ENCODE assay signal across 8 mouse cellular contexts in the genomic region with DNA sequence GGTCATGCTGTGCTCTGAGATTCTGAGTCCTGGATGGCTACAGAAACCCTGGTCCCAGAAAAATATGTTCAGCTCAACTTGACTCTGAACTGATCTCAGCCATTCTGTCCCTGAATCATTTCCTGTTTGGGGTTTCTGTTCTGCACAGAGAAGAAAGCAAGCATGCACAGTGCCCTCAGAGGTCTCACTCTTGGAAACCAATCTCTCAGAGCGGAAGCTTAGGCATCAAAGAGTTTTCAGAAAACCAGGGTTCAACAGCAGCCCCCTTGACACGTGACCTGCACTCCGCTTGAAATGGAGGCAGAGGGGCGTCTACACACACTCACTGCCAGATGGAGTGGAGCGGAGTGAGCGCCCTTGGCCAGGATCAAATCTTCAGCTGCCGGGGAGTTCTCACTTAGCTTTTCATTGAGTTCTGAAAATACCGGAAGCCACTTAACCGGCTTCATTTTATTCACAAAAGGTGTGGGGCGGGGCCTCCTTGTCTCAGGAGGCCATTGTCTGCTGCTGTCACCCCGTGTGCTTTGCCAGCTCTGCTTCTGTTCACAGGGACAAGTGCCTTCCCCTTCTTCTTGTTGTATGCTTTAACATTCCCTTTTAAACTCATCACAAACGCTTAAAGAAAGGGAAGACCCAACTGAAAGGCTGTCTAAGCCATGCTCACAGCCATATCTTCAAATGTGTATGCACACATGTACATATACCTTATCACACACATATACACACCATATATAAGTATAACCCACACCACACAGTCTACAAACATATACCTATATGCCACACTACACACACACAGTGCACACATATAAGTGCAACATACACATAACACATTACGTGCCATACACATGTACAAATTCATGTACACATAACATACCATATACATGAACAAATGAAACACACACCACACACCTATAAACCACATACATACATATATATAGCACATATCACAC. TPM values are rescaled to one million over a fixed set of nuclear protein-coding genes. Genes with fewer than 3 reads are reported as not detected.
DNase-seq lines count a peak whose midpoint lies in the region; ATAC-seq and TF ChIP-seq lines count a peak whose summit lies in the region.

No protein-coding gene starts in this region.

- TF ChIP-seq POLR2A in ES-Bruce4 (IDR thresholded peaks at IDR 0.05; ENCODE audit: insufficient read depth, low read length): no peak

- H3K4me1 ChIP-seq in ES-Bruce4 (ENCODE audit: control insufficient read depth, insufficient read depth, low read length): peaks cover 4% of the 10 kb centered on the region
- H3K4me1 ChIP-seq in liver, embryonic 12.5 days: peaks cover 33% of the 10 kb centered on the region

- WGBS in liver, embryonic 12.5 days (ENCODE audit: insufficient replicate concordance): 43% methylated on average over 13 of the region's 13 CpGs

- no peak overlapping the region for H3K9ac ChIP-seq in ES-Bruce4 (ENCODE audit: low read depth, poor library complexity, severe bottlenecking)
- H3K9ac ChIP-seq in liver, embryonic 12.5 days: no peak overlapping the region

- H3K27me3 ChIP-seq in ES-Bruce4 (ENCODE audit: control insufficient read depth, insufficient read depth, low read length, poor library complexity, severe bottlenecking): no peaks in the 10 kb centered on the region
- no peaks in the 10 kb centered on the region for H3K27me3 ChIP-seq in liver, embryonic 12.5 days (replicated peaks)

- peak; percentile 67 to 77 for ATAC-seq in hematopoietic stem cell, adult 5-6 weeks (replicated peaks in 1 of 2; ENCODE audit: insufficient read depth in 1 of 2, low FRiP score in 2 of 2, low TSS enrichment in 1 of 2, low read depth in 1 of 2, poor library complexity in 2 of 2, severe bottlenecking in 2 of 2)
- peak; percentile 40; the same call in 1 of the 2 replicates for ATAC-seq in liver, embryonic 12.5 days
- ATAC-seq in neutrophil, adult 5-6 weeks (ENCODE audit: extremely low read depth, insufficient number of reproducible peaks, low FRiP score, poor library complexity, severe bottlenecking): peak; percentile 63

- H3K4me2 ChIP-seq in liver, embryonic 12.5 days: peak overlapping the region; percentile 44

- peak overlapping the region; percentile 69 for H3K27ac ChIP-seq in ES-Bruce4 (ENCODE audit: insufficient read depth, low read length)
- peak overlapping the region; percentile 45; the same call in 1 of the 2 replicates for H3K27ac ChIP-seq in liver, embryonic 12.5 days

- H3K4me3 ChIP-seq in ES-Bruce4 (ENCODE audit: low read depth, low read length): peak overlapping the region; percentile 16; the same call in 1 of the 2 replicates
- 0 out of 2 replicates have a peak overlapping the region, but pooled peaks have one; percentile 21 for H3K4me3 ChIP-seq in liver, embryonic 12.5 days

- TF ChIP-seq CTCF in ES-Bruce4 (IDR thresholded peaks at IDR 0.05; ENCODE audit: low read depth, low read length): no peak

- peak; percentile 59 for DNase-seq in embryo, embryonic 10.5 days (ENCODE audit: low spot score)
- no peak for DNase-seq in urinary bladder, postnatal 10 days (ENCODE audit: low spot score)
- no peak for DNase-seq in layer of hippocampus, adult 18-20 months (ENCODE audit: low spot score in 2 of 2)
- DNase-seq in testis, postnatal 14 days (ENCODE audit: low spot score): no peak

- H3K9me3 ChIP-seq in ES-Bruce4 (replicated peaks; ENCODE audit: control insufficient read depth, insufficient read depth, low read length, poor library complexity, severe bottlenecking): no peaks in the 10 kb centered on the region
- H3K9me3 ChIP-seq in liver, embryonic 12.5 days (replicated peaks): no peaks in the 10 kb centered on the region

- no peaks in the 10 kb centered on the region for H3K36me3 ChIP-seq in ES-Bruce4 (ENCODE audit: control insufficient read depth, insufficient read depth, low read length, poor library complexity, severe bottlenecking)
- H3K36me3 ChIP-seq in liver, embryonic 12.5 days: no peaks in the 10 kb centered on the region

- TF ChIP-seq EP300 in ES-Bruce4 (IDR thresholded peaks at IDR 0.05; ENCODE audit: insufficient read depth, low read depth, low read length): peak; percentile 79

RNA-seq across cellular contexts. Expression of a gene that starts 36.2 kb away (rescaled TPM):
- 138 and 142 TPM in 2 replicates for polyA plus RNA-seq in ES-Bruce4 (2011; ENCODE audit: insufficient read depth, insufficient read length, low read depth, missing spikeins)
- total RNA-seq in hematopoietic stem cell, adult 5-6 weeks (2017): 126 and 133 TPM in 2 replicates
- 49.6 and 51.0 TPM in 2 replicates for polyA plus RNA-seq in liver, embryonic 12.5 days (2016; fragmentation: Nextera tagmentation; extraction: Ambion mirVana)
- 382 and 409 TPM in 2 replicates for total RNA-seq in neutrophil, adult 5-6 weeks (2017)
- 100 to 1,000 TPM; 128 to 136 TPM for total RNA-seq in layer of hippocampus, adult 18-20 months (2021)
